Comparison of ENCODE assay signal across 9 mouse cellular contexts in the genomic region with DNA sequence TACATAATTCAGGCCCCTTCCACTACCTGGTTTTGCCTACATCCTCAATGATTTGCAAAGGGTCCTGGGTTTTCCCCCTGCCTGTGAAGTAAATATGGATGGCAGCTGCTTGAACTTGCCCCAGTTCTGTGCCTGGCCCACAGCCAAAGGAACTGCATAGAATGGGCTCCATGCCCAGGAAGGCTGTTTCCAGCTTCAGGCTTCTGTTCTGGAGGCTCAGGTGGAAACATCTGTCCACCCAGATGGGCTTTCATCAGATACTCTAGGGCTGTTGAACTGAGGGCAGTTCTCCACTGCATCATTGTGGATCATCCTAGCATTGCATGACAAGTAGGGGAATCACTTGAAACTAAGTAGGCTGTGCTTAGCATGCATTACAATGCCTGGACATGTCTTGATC. TPM values are rescaled to one million over a fixed set of nuclear protein-coding genes. Genes with fewer than 3 reads are reported as not detected.
DNase-seq lines count a peak whose midpoint lies in the region; ATAC-seq lines count a peak whose summit lies in the region.
"Had no signal": no experiment of that assay in that cellular context is flagged by ENCODE, and none has a peak within 500 bp of the region (broad histone marks: within the 10 kb centered on the region; RNA-seq: fewer than 3 reads in every experiment).

No protein-coding gene starts in this region.

- ATAC-seq in forebrain, embryonic 12.5 days (ENCODE audit: low FRiP score), result peak; percentile 23; the same call in 1 of the 2 replicates
- ATAC-seq in forebrain, embryonic 11.5 days (replicated peaks; ENCODE audit: low FRiP score), result no peak
- ATAC-seq in heart, embryonic 16.5 days (replicated peaks; ENCODE audit: extremely low read depth, insufficient read depth, low FRiP score), result peak; percentile 67
- ATAC-seq in inflammation-experienced regulatory T-cells, adult 6 months, result no peak

- no peak overlapping the region for H3K4me3 ChIP-seq in forebrain, embryonic 12.5 days (replicated peaks)
- no peak overlapping the region for H3K4me3 ChIP-seq in forebrain, embryonic 11.5 days (ENCODE audit: low read depth, low read length)
- no peak overlapping the region for H3K4me3 ChIP-seq in heart, embryonic 16.5 days (ENCODE audit: low read length)

- no peaks in the 10 kb centered on the region for H3K27me3 ChIP-seq in forebrain, embryonic 12.5 days
- H3K27me3 ChIP-seq in forebrain, embryonic 11.5 days (ENCODE audit: control insufficient read depth, insufficient read depth, low read length), result no peaks in the 10 kb centered on the region
- H3K27me3 ChIP-seq in heart, embryonic 16.5 days (ENCODE audit: control insufficient read depth, insufficient read depth, low read length), result no peaks in the 10 kb centered on the region

- no peak overlapping the region for H3K27ac ChIP-seq in forebrain, embryonic 12.5 days
- H3K27ac ChIP-seq in forebrain, embryonic 11.5 days (ENCODE audit: low read depth, low read length), result no peak overlapping the region
- no peak overlapping the region; the same call in 1 of the 2 replicates for H3K27ac ChIP-seq in heart, embryonic 16.5 days (ENCODE audit: low read length)

- H3K36me3 ChIP-seq in forebrain, embryonic 12.5 days (replicated peaks), result peaks cover 87% of the 10 kb centered on the region
- H3K36me3 ChIP-seq in forebrain, embryonic 11.5 days (ENCODE audit: control insufficient read depth, insufficient read depth, low read length), result peaks cover 14% of the 10 kb centered on the region
- H3K36me3 ChIP-seq in heart, embryonic 16.5 days (ENCODE audit: control insufficient read depth, insufficient read depth), result peaks cover 73% of the 10 kb centered on the region

- no peak for DNase-seq in forebrain, embryonic 11.5 days (ENCODE audit: low spot score)
- DNase-seq in urinary bladder, postnatal 14 days (ENCODE audit: low spot score), result peak; percentile 62
- no peak for DNase-seq in urinary bladder, postnatal 4 days (ENCODE audit: low spot score in 2 of 2)
- DNase-seq in left cerebral cortex, postnatal 10 days (ENCODE audit: extremely low spot score in 1 of 2, low spot score in 2 of 2), result peak; percentile 36 to 83
- DNase-seq in right cerebral cortex, postnatal 14 days, result peak; percentile 77

- H3K9ac ChIP-seq in forebrain, embryonic 12.5 days, result no peak overlapping the region
- H3K9ac ChIP-seq in forebrain, embryonic 11.5 days (ENCODE audit: low read length), result no peak overlapping the region
- H3K9ac ChIP-seq in heart, embryonic 16.5 days (ENCODE audit: low read length), result no peak overlapping the region

- H3K9me3 ChIP-seq in forebrain, embryonic 12.5 days, result no peaks in the 10 kb centered on the region
- no peaks in the 10 kb centered on the region for H3K9me3 ChIP-seq in forebrain, embryonic 11.5 days (ENCODE audit: control insufficient read depth, low read length)
- no peaks in the 10 kb centered on the region for H3K9me3 ChIP-seq in heart, embryonic 16.5 days (replicated peaks; ENCODE audit: control insufficient read depth, low read length)

- intact Hi-C loops in left cerebral cortex, postnatal 10 days (cut with DNase I), result loop anchor here (5.0 kb wide), 1 partner anchor 35 kb away; no protein-coding TSS in a partner anchor

- no peak overlapping the region for H3K4me2 ChIP-seq in forebrain, embryonic 12.5 days
- H3K4me2 ChIP-seq in forebrain, embryonic 11.5 days (ENCODE audit: low read depth, low read length, severe bottlenecking), result no peak overlapping the region
- H3K4me2 ChIP-seq in heart, embryonic 16.5 days (ENCODE audit: low read depth, low read length), result no peak overlapping the region

- H3K4me1 ChIP-seq in forebrain, embryonic 12.5 days, result no peaks in the 10 kb centered on the region; the same call in 1 of the 2 replicates
- no peaks in the 10 kb centered on the region for H3K4me1 ChIP-seq in forebrain, embryonic 11.5 days (replicated peaks; ENCODE audit: control insufficient read depth, insufficient read depth, low read length)
- peaks cover 12% of the 10 kb centered on the region for H3K4me1 ChIP-seq in heart, embryonic 16.5 days (ENCODE audit: control insufficient read depth, insufficient read depth, low read length)

RNA-seq across cellular contexts. Expression of gene Nsfl1c, which starts 18.2 kb away (rescaled TPM):
- polyA plus RNA-seq in forebrain, embryonic 12.5 days (2016; fragmentation: Nextera tagmentation; extraction: Ambion mirVana), result 262 and 279 TPM in 2 replicates
- polyA plus RNA-seq in forebrain, embryonic 11.5 days (2014; fragmentation: Nextera tagmentation; extraction: Ambion mirVana), result 282 and 286 TPM in 2 replicates
- 148 and 150 TPM in 2 replicates for polyA plus RNA-seq in heart, embryonic 16.5 days (2015; fragmentation: Nextera tagmentation; extraction: Ambion mirVana)
- total RNA-seq in left cerebral cortex, postnatal 10 days (2021), result 100 to 1,000 TPM; 146 to 150 TPM
- polyA plus RNA-seq in inflammation-experienced regulatory T-cells, adult 6 months (2017; shearing (Covaris generic)), result 100 to 1,000 TPM; 119 to 162 (median 150) TPM

RNA-seq across cellular contexts. Expression of gene Fkbp1a, which starts 30.1 kb away (rescaled TPM):
- 526 and 540 TPM in 2 replicates for polyA plus RNA-seq in forebrain, embryonic 12.5 days (2016; fragmentation: Nextera tagmentation; extraction: Ambion mirVana)
- polyA plus RNA-seq in forebrain, embryonic 11.5 days (2014; fragmentation: Nextera tagmentation; extraction: Ambion mirVana), result 562 and 601 TPM in 2 replicates
- polyA plus RNA-seq in heart, embryonic 16.5 days (2015; fragmentation: Nextera tagmentation; extraction: Ambion mirVana), result 640 and 684 TPM in 2 replicates
- 100 to 1,000 TPM; 558 to 568 TPM for total RNA-seq in left cerebral cortex, postnatal 10 days (2021)
- 100 to 1,000 TPM; 214 to 399 (median 264) TPM for polyA plus RNA-seq in inflammation-experienced regulatory T-cells, adult 6 months (2017; shearing (Covaris generic))

RNA-seq across cellular contexts. Expression of gene 4921509C19Rik, which starts 36.2 kb away (rescaled TPM):
- polyA plus RNA-seq in forebrain, embryonic 12.5 days (2016; fragmentation: Nextera tagmentation; extraction: Ambion mirVana), result not detected in 2 replicates
- not detected in 2 replicates for polyA plus RNA-seq in forebrain, embryonic 11.5 days (2014; fragmentation: Nextera tagmentation; extraction: Ambion mirVana)
- polyA plus RNA-seq in heart, embryonic 16.5 days (2015; fragmentation: Nextera tagmentation; extraction: Ambion mirVana), result not detected in 2 replicates
- not detected for total RNA-seq in left cerebral cortex, postnatal 10 days (2021)
- not detected for polyA plus RNA-seq in inflammation-experienced regulatory T-cells, adult 6 months (2017; shearing (Covaris generic))
- polyA plus RNA-seq: limb, embryonic 11.5 days had no signal

Comparison
In these comparisons a context has a peak if more than half of its experiments do, and no peak if none do; other contexts are left out.
1. ATAC-seq: peak in forebrain, embryonic 12.5 days (single experiment) and heart, embryonic 16.5 days (single experiment); none in forebrain, embryonic 11.5 days (single experiment) and inflammation-experienced regulatory T-cells, adult 6 months (single experiment).
2. DNase-seq: peak in urinary bladder, postnatal 14 days (single experiment), left cerebral cortex, postnatal 10 days (2 of 2) and right cerebral cortex, postnatal 14 days (single experiment); none in forebrain, embryonic 11.5 days (single experiment) and urinary bladder, postnatal 4 days (0 of 2).